Mouse (Mus musculus) ES-E14 (cell line): ENCODE measurements at regions not wholly inside any gene's neighbourhood (a gene's known extent, or its start where the extent isn't known, plus 50 kb on each side); places are given as distances from the start of the nearest gene placed in this dataset.

Experiments
- DNase-seq: peaks from one replicate; pipeline ENCODE4 v3.0.0-alpha.2; 2013; ENCODE audit warnings: low read depth, low spot score
- H3K27ac ChIP-seq: 2 replicates; pipeline ENCODE4 v1.5.1; 2012; ENCODE audit warnings: low read depth, mild to moderate bottlenecking, low read length, moderate library complexity, mixed read lengths; ENCODE audit not compliant: poor library complexity, insufficient read depth, severe bottlenecking
- H3K36me3 ChIP-seq: 2 replicates; pipeline ENCODE4 v1.6.1; 2012; ENCODE audit warnings: mild to moderate bottlenecking, low read length, moderate library complexity, mixed read lengths; ENCODE audit not compliant: control insufficient read depth, poor library complexity, insufficient read depth, severe bottlenecking
- H3K4me1 ChIP-seq, 2 experiments: fragments of 150-350 bp in 1 of 2; sonication (generic) in 1 of 2; 2 replicates each; pipeline ENCODE4 v1.6.1; 2012; ENCODE audit warnings: low read length in 2 of 2, mild to moderate bottlenecking in 1 of 2, mixed read lengths in 1 of 2; ENCODE audit not compliant: control insufficient read depth in 2 of 2, insufficient read depth in 2 of 2, poor library complexity in 1 of 2
- H3K4me3 ChIP-seq, 2 experiments: fragments of 150-350 bp in 1 of 2; sonication (generic) in 1 of 2; 2 replicates each; pipeline ENCODE4 v1.5.1; 2012; ENCODE audit warnings: low read length in 2 of 2, low read depth in 1 of 2, mild to moderate bottlenecking in 1 of 2, mixed read lengths in 1 of 2; ENCODE audit not compliant: insufficient read depth in 1 of 2, poor library complexity in 1 of 2, severe bottlenecking in 1 of 2
- H3K9ac ChIP-seq: 2 replicates; pipeline ENCODE4 v1.6.1; 2012; ENCODE audit warnings: low read depth, mild to moderate bottlenecking, low read length, mixed read lengths; ENCODE audit not compliant: poor library complexity, insufficient read depth, severe bottlenecking
- H3K9me3 ChIP-seq: fragments of 150-350 bp; sonication (generic); 2 replicates; pipeline ENCODE4 v1.6.1; 2012; ENCODE audit warnings: low read depth, mild to moderate bottlenecking, low read length; ENCODE audit not compliant: control insufficient read depth, insufficient read depth
- CHD2 ChIP-seq: IDR thresholded peaks from 2 replicates; pipeline ENCODE4 v1.6.1; 2014; ENCODE audit warnings: mild to moderate bottlenecking, low read depth, low read length, inconsistent platforms
- HCFC1 ChIP-seq: IDR thresholded peaks from 2 replicates; pipeline ENCODE4 v1.6.1; 2012; ENCODE audit warnings: low read length, inconsistent platforms, borderline replicate concordance; ENCODE audit not compliant: insufficient read depth
- MAFK ChIP-seq: IDR thresholded peaks from 2 replicates; pipeline ENCODE4 v1.6.1; 2014; ENCODE audit warnings: mild to moderate bottlenecking, low read depth, low read length, inconsistent platforms; ENCODE audit not compliant: insufficient read depth
- ZC3H11A ChIP-seq: IDR thresholded peaks from 2 replicates; pipeline ENCODE4 v1.6.1; 2012; ENCODE audit warnings: low read depth, mild to moderate bottlenecking, inconsistent platforms, low read length, borderline replicate concordance
- ZNF384 ChIP-seq: IDR thresholded peaks from 2 replicates; pipeline ENCODE4 v1.6.1; 2012; ENCODE audit warnings: low read depth, low read length, inconsistent platforms
- in situ Hi-C, 2 experiments: fragments of 600-800 bp; cut with MboI; formaldehyde crosslinking; loops; one replicate each; pipeline ENCODE4 v1.15.1; 2025; ENCODE audit warnings: low sequenced_read_pairs in 2 of 2, inconsistent platforms in 1 of 2; ENCODE audit not compliant: unreplicated experiment in 2 of 2

DNA sequence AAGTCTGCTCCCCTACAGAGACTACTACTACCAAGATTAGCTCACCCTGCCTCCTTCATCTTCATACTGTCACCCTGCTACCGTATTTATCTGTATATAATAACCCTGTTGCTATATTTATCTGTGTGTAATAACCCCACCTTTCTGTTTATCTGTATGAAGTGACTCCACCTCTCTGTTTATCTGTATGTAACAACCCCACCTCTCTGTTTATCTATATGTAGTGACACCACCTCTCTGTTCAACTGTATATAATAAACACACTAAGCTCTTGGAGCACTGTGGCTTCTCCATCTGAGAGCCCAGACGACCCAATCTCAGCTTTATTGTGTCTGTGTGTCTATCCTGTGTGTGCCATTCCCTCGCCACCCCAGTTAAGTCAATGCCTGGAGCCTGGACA, 154.7 kb downstream of the Katnal1 start:
- in situ Hi-C loops, result no loop called here

DNA sequence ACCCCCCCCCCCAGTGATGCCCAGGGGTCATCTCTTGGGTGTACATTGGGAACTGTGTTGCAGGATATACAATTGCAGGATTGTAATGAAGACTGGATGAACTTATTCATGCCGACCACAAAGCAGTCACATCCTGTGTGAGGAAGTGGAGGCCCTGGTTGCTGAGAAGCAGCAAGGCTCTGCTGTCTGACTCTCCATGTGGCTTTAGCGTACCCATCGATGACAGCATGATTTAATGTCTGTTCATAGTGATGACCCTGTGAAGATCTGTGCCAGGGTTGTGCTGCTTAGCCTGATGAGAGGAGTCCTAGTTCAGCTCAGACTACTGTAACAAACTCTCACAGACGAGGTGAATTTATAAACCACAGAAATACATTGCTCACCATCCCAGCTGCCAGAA, 159.7 kb downstream of the Katnal1 start:
- H3K27ac ChIP-seq, result no peak overlapping the region
- H3K4me1 ChIP-seq, result peaks cover 2% of the 10 kb centered on the region in 2 experiments; a peak in 2 of 4 replicates
- no peaks in the 10 kb centered on the region for H3K9me3 ChIP-seq
- in situ Hi-C loops, result no loop called here
- DNase-seq, result no peak
- no peaks in the 10 kb centered on the region for H3K36me3 ChIP-seq
- no peak overlapping the region for H3K4me3 ChIP-seq
- no peak for TF ChIP-seq HCFC1
- TF ChIP-seq ZNF384, result no peak
- TF ChIP-seq CHD2, result no peak
- no peak for TF ChIP-seq ZC3H11A
- TF ChIP-seq MAFK, result no peak
- H3K9ac ChIP-seq, result no peak overlapping the region

More for the DNA sequence above, 154.7 kb downstream of the Katnal1 start:
- TF ChIP-seq HCFC1, result no peak
- no peak for TF ChIP-seq ZC3H11A
- no peak for TF ChIP-seq CHD2
- TF ChIP-seq ZNF384, result no peak
- no peak for TF ChIP-seq MAFK
- no peak overlapping the region for H3K27ac ChIP-seq
- H3K4me3 ChIP-seq, result no peak overlapping the region
- H3K9ac ChIP-seq, result no peak overlapping the region
- H3K9me3 ChIP-seq, result no peaks in the 10 kb centered on the region
- no peaks in the 10 kb centered on the region for H3K36me3 ChIP-seq
- DNase-seq, result no peak
- peaks cover 2% of the 10 kb centered on the region in 2 experiments; a peak in 2 of 4 replicates for H3K4me1 ChIP-seq

DNA sequence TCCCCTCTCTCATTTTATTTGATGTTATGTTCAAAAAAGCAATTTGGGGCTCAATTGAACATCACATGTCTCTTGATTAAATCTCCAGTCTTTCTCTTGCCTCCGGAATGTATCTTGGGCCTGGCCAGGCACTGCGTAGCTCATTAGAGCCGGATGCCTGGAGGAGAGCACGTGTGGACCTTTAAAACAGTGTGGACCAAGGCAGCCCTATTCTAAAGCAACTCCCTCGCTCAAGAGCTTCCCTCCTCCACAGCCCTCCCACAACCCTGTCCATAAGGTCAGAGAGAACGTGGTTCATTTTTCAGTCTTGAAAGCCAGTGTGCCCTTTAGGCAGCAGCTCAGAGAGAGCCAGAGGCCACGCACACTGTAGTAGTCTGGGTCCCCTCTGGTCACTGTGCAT, 160.8 kb downstream of the Katnal1 start:
- no peak overlapping the region for H3K27ac ChIP-seq
- DNase-seq, result no peak
- in situ Hi-C loops, result no loop called here

DNA sequence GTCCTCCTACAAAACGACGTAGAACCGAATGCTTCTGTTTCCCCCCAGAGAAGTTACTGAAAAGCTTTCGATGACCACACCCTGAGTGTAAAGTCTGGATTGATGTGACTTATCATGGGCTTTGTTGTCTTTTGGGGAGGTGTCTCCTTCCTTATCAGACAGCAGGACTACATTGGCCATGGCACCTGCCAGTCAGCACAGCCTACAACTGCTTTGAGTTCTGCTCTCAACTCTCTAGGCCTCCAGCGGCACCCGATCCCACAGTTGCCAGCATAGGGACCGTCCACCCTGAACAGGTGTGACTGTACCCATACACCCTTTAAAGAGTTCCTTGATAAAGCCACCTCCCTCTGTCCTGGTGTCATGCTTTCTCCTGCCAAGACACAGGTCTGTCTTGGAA, 163.1 kb downstream of the Katnal1 start:
- Histone ChIP-seq H3K27ac (no peak overlapping the region), H3K4me1 (peaks cover 2% of the 10 kb centered on the region in 2 experiments; a peak in 2 of 4 replicates), H3K4me3 (no peak overlapping the region), H3K9ac (no peak overlapping the region), H3K36me3 (no peaks in the 10 kb centered on the region), H3K9me3 (no peaks in the 10 kb centered on the region)
- no peak for DNase-seq
- TF ChIP-seq ZC3H11A (no peak), HCFC1 (no peak), CHD2 (no peak), MAFK (no peak), ZNF384 (no peak)
- in situ Hi-C loops, result no loop called here

More for the DNA sequence above, 160.8 kb downstream of the Katnal1 start:
- Histone ChIP-seq H3K9ac (no peak overlapping the region), H3K36me3 (no peaks in the 10 kb centered on the region), H3K9me3 (no peaks in the 10 kb centered on the region), H3K4me3 (no peak overlapping the region), H3K4me1 (peaks cover 2% of the 10 kb centered on the region in 2 experiments; a peak in 2 of 4 replicates)
- no peak for TF ChIP-seq ZC3H11A
- no peak for TF ChIP-seq ZNF384
- no peak for TF ChIP-seq MAFK
- TF ChIP-seq HCFC1, result no peak
- TF ChIP-seq CHD2, result no peak

DNA sequence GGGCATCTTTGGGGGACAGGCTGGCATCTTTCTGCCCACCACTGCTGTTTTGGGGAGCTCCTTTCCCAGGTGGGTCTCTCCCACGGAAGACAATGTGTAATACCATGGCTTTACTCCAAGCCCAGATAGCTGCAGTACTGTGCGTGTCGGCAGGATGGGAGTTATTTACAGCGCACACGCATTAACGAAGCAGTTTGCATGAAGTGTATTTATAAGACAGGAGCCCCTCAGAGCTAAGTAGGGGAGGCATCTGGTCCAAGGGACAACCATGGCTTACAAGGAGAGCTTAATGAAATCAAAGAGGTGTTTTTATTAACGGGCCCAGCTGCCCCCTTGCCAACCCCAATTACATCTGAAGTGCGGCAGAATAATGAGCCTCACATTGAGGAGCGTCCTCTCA, 169.0 kb downstream of the Katnal1 start:
- Histone ChIP-seq H3K4me1 (peaks cover 0 to 9% of the 10 kb centered on the region in 2 experiments; a peak in 1 of 4 replicates), H3K27ac (no peak overlapping the region), H3K9me3 (no peaks in the 10 kb centered on the region), H3K9ac (no peak overlapping the region), H3K36me3 (no peaks in the 10 kb centered on the region), H3K4me3 (no peak overlapping the region)
- no peak for TF ChIP-seq MAFK
- no peak for TF ChIP-seq HCFC1
- TF ChIP-seq ZNF384, result no peak
- no peak for TF ChIP-seq CHD2
- TF ChIP-seq ZC3H11A, result no peak
- in situ Hi-C loops, result no loop called here
- no peak for DNase-seq
